8 mouse cellular contexts compared by ENCODE assay signal in genomic region chr1:154883596-154884191, GRCm38 (mm10). TPM values are rescaled to one million over a fixed set of nuclear protein-coding genes. Genes with fewer than 3 reads are reported as not detected.
DNase-seq lines count a peak whose midpoint lies in the region; ATAC-seq and TF ChIP-seq lines count a peak whose summit lies in the region.

No protein-coding gene starts in this region.

- H3K4me2 ChIP-seq in kidney, postnatal 0 days (ENCODE audit: low read length): peak overlapping the region; percentile 91
- H3K4me2 ChIP-seq in embryonic facial prominence, embryonic 11.5 days (ENCODE audit: low read depth, low read length): peak overlapping the region; percentile 65
- peak overlapping the region; percentile 58 for H3K4me2 ChIP-seq in limb, embryonic 11.5 days (ENCODE audit: low read depth, severe bottlenecking)

- 3% methylated on average over 18 of the region's 18 CpGs for WGBS in kidney, postnatal 0 days
- WGBS in embryonic facial prominence, embryonic 11.5 days: 4% methylated on average over 18 of the region's 18 CpGs
- WGBS in limb, embryonic 11.5 days: 7% methylated on average over 18 of the region's 18 CpGs

- no peak for ATAC-seq in kidney, postnatal 0 days (replicated peaks; ENCODE audit: low FRiP score, low read depth)
- ATAC-seq in embryonic facial prominence, embryonic 11.5 days (replicated peaks; ENCODE audit: insufficient number of reproducible peaks, low FRiP score, low TSS enrichment, low read depth): no peak
- ATAC-seq in limb, embryonic 11.5 days (ENCODE audit: insufficient number of reproducible peaks, low FRiP score, low TSS enrichment, low read depth): no peak

- H3K36me3 ChIP-seq in kidney, postnatal 0 days (ENCODE audit: insufficient read depth, low read length): no peaks in the 10 kb centered on the region
- H3K36me3 ChIP-seq in embryonic facial prominence, embryonic 11.5 days (replicated peaks; ENCODE audit: control insufficient read depth, insufficient read depth, low read depth, low read length): no peaks in the 10 kb centered on the region
- no peaks in the 10 kb centered on the region for H3K36me3 ChIP-seq in limb, embryonic 11.5 days (ENCODE audit: control insufficient read depth, insufficient read depth, low read length)

- no peak overlapping the region for H3K27ac ChIP-seq in kidney, postnatal 0 days
- H3K27ac ChIP-seq in embryonic facial prominence, embryonic 11.5 days (replicated peaks; ENCODE audit: low read depth, low read length): no peak overlapping the region
- no peak overlapping the region for H3K27ac ChIP-seq in limb, embryonic 11.5 days (replicated peaks; ENCODE audit: low read depth, low read length)

- TF ChIP-seq CTCF in kidney, postnatal 0 days (IDR thresholded peaks at IDR 0.05; ENCODE audit: low read depth): no peak

- H3K27me3 ChIP-seq in kidney, postnatal 0 days (ENCODE audit: insufficient read depth, low read length): peaks cover 14% of the 10 kb centered on the region; the same call in 1 of the 2 replicates
- peaks cover 5% of the 10 kb centered on the region for H3K27me3 ChIP-seq in embryonic facial prominence, embryonic 11.5 days (ENCODE audit: control insufficient read depth, insufficient read depth, low read length)
- H3K27me3 ChIP-seq in limb, embryonic 11.5 days (ENCODE audit: control insufficient read depth, insufficient read depth, low read length): peaks cover 19% of the 10 kb centered on the region

- DNase-seq in kidney, postnatal 0 days (ENCODE audit: low spot score): no peak
- DNase-seq in kidney, postnatal 14 days: no peak
- peak; percentile 18 for DNase-seq in embryonic facial prominence, embryonic 11.5 days (ENCODE audit: low spot score)
- DNase-seq in limb, embryonic 11.5 days (ENCODE audit: low spot score): peak; percentile 34
- DNase-seq in retina, postnatal 1 day: peak; percentile 16
- no peak for DNase-seq in right cerebral cortex, adult 2 months (ENCODE audit: low spot score in 2 of 2)
- DNase-seq in frontal cortex, postnatal 36 days (ENCODE audit: low spot score in 2 of 2): no peak
- DNase-seq in urinary bladder, postnatal 4 days (ENCODE audit: low spot score in 2 of 2): no peak

- H3K4me3 ChIP-seq in kidney, postnatal 0 days (replicated peaks; ENCODE audit: low read depth, low read length): peak overlapping the region; percentile 41
- H3K4me3 ChIP-seq in embryonic facial prominence, embryonic 11.5 days (ENCODE audit: low read depth, low read length): peak overlapping the region; percentile 37
- H3K4me3 ChIP-seq in limb, embryonic 11.5 days (ENCODE audit: low read depth, low read length): peak overlapping the region; percentile 36

- no peaks in the 10 kb centered on the region for H3K4me1 ChIP-seq in kidney, postnatal 0 days (replicated peaks; ENCODE audit: insufficient read depth, low read length)
- no peaks in the 10 kb centered on the region; the same call in 1 of the 2 replicates for H3K4me1 ChIP-seq in embryonic facial prominence, embryonic 11.5 days (ENCODE audit: control insufficient read depth, insufficient read depth, low read length)
- H3K4me1 ChIP-seq in limb, embryonic 11.5 days (ENCODE audit: control insufficient read depth, insufficient read depth, low read length): peaks cover 3% of the 10 kb centered on the region; the same call in 1 of the 2 replicates

- no peak overlapping the region for H3K9ac ChIP-seq in kidney, postnatal 0 days (ENCODE audit: low read depth, low read length)
- no peak overlapping the region for H3K9ac ChIP-seq in embryonic facial prominence, embryonic 11.5 days (replicated peaks; ENCODE audit: low read length)
- H3K9ac ChIP-seq in limb, embryonic 11.5 days (ENCODE audit: low read length): 0 out of 2 replicates have a peak overlapping the region, but pooled peaks have one; percentile 28

- no peaks in the 10 kb centered on the region for H3K9me3 ChIP-seq in kidney, postnatal 0 days (replicated peaks; ENCODE audit: low read length)
- H3K9me3 ChIP-seq in embryonic facial prominence, embryonic 11.5 days (replicated peaks; ENCODE audit: control insufficient read depth, low read length): no peaks in the 10 kb centered on the region
- no peaks in the 10 kb centered on the region for H3K9me3 ChIP-seq in limb, embryonic 11.5 days (ENCODE audit: control insufficient read depth, low read length)

RNA-seq across cellular contexts. Expression of gene Cacna1e, which starts 0.6 kb away (rescaled TPM):
- polyA plus RNA-seq in kidney, postnatal 0 days (2015; fragmentation: Nextera tagmentation; extraction: Ambion mirVana): 0.03 and 0.05 TPM in 2 replicates
- polyA plus RNA-seq in embryonic facial prominence, embryonic 11.5 days (2014; fragmentation: Nextera tagmentation; extraction: Ambion mirVana): 0.74 and 1.1 TPM in 2 replicates
- polyA plus RNA-seq in limb, embryonic 11.5 days (2014; fragmentation: Nextera tagmentation; extraction: Ambion mirVana): 0.49 and 0.61 TPM in 2 replicates

Comparison
In these comparisons a context has a peak if more than half of its experiments do, and no peak if none do; other contexts are left out.
1. DNase-seq: peak in embryonic facial prominence, embryonic 11.5 days (single experiment), limb, embryonic 11.5 days (single experiment) and retina, postnatal 1 day (single experiment); none in kidney, postnatal 0 days (single experiment), kidney, postnatal 14 days (single experiment), right cerebral cortex, adult 2 months (0 of 2), frontal cortex, postnatal 36 days (0 of 2) and urinary bladder, postnatal 4 days (0 of 2).
2. Peak in every context shown above with its lines, with median percentiles within 50 percentile points of each other: H3K4me2 ChIP-seq and H3K4me3 ChIP-seq.